Mouse (Mus musculus) intestine, embryonic 14.5 days (tissue): ENCODE data around the gene Hadha. TPM values are rescaled to one million over a fixed set of nuclear protein-coding genes. Genes with fewer than 3 reads are reported as not detected.

Source experiments
- ATAC-seq: fragments of 200-750 bp; cut with Nextera tagmentation; replicated peaks from 2 replicates; pipeline ENCODE4 v1.8.0; 2017; ENCODE audit warnings: low read depth, moderate number of reproducible peaks, moderate TSS enrichment, moderate library complexity; ENCODE audit not compliant: low FRiP score, low TSS enrichment
- DNase-seq: peaks from one replicate; pipeline ENCODE4 v3.0.0-alpha.2; 2018; ENCODE audit warnings: low spot score
- H3K27ac ChIP-seq: fragments of 300-500 bp; sonication (generic); 2 replicates; pipeline ENCODE4 v1.5.1; 2014; ENCODE audit warnings: low read depth, mild to moderate bottlenecking, control low read depth
- H3K27me3 ChIP-seq: fragments of 300-500 bp; sonication (generic); replicated peaks from 2 replicates; pipeline ENCODE4 v1.6.1; 2014; ENCODE audit warnings: low read length, control low read depth; ENCODE audit not compliant: control insufficient read depth, insufficient read depth
- H3K36me3 ChIP-seq: fragments of 300-500 bp; sonication (generic); 2 replicates; pipeline ENCODE4 v1.6.1; 2014; ENCODE audit warnings: low read length, control low read depth; ENCODE audit not compliant: control insufficient read depth, insufficient read depth
- H3K4me1 ChIP-seq: fragments of 300-500 bp; sonication (generic); replicated peaks from 2 replicates; pipeline ENCODE4 v1.6.1; 2014; ENCODE audit warnings: low read length, control low read depth, mixed read lengths; ENCODE audit not compliant: control insufficient read depth, insufficient read depth
- H3K4me2 ChIP-seq: fragments of 300-500 bp; sonication (generic); 2 replicates; pipeline ENCODE4 v1.6.1; 2014; ENCODE audit warnings: low read length
- H3K4me3 ChIP-seq: fragments of 300-500 bp; sonication (generic); 2 replicates; pipeline ENCODE4 v1.5.1; 2014; ENCODE audit warnings: low read depth, low read length, control low read depth, mixed read lengths
- H3K9ac ChIP-seq: fragments of 300-500 bp; sonication (generic); 2 replicates; pipeline ENCODE4 v1.6.1; 2014; ENCODE audit warnings: mild to moderate bottlenecking, low read length
- H3K9me3 ChIP-seq: fragments of 300-500 bp; sonication (generic); 2 replicates; pipeline ENCODE4 v1.6.1; 2016; ENCODE audit warnings: low read length, control low read depth; ENCODE audit not compliant: control insufficient read depth
- WGBS: fragments of 180-500 bp; shearing (Covaris S2); extraction: QIAGEN DNeasy Blood & Tissue Kit; methylation state at CpG from one replicate; pipeline ENCODE4 v1.1.7; 2014; 5-methylcytosine and 5-hydroxymethylcytosine counted together
- polyA plus RNA-seq: library from polyadenylated mRNA; unstranded; fragments of >200 nt; fragmentation: Nextera tagmentation; extraction: Ambion mirVana; gene quantifications from 2 replicates; pipeline ENCODE4 v1.2.1, GENCODE M21; 2014

The Hadha gene
- polyA plus RNA-seq, 1 experiment from 2014 or later: 133 TPM

- ATAC-seq: no peak
- H3K4me1 ChIP-seq: no peaks in the 10 kb centered on the region
- H3K27ac ChIP-seq: no peak overlapping the region
- peaks cover 44% of the 10 kb centered on the region for H3K36me3 ChIP-seq
- H3K9ac ChIP-seq: no peak overlapping the region
- no peak for DNase-seq
- no peaks in the 10 kb centered on the region for H3K9me3 ChIP-seq
- H3K4me2 ChIP-seq: no peak overlapping the region
- H3K27me3 ChIP-seq: no peaks in the 10 kb centered on the region
- H3K4me3 ChIP-seq: no peak overlapping the region
- 92% methylated on average over 12 of the region's 12 CpGs for WGBS
Observed at GRCm38 (mm10) chr5:30187687-30188485, 32.9 kb upstream of the Hadha start.

GRCm38 (mm10) chr5:30175811-30176210 lies 20.8 kb upstream of the Hadha start:
- Histone ChIP-seq H3K4me3 (no peak overlapping the region), H3K4me1 (no peaks in the 10 kb centered on the region), H3K4me2 (no peak overlapping the region), H3K9ac (no peak overlapping the region), H3K9me3 (no peaks in the 10 kb centered on the region), H3K27me3 (no peaks in the 10 kb centered on the region), H3K36me3 (peaks cover 78% of the 10 kb centered on the region), H3K27ac (no peak overlapping the region)
- DNase-seq (no peak), ATAC-seq (no peak)
- WGBS: 40% methylated on average over 4 of the region's 4 CpGs

GRCm38 (mm10) chr5:30172931-30173692 lies 18.1 kb upstream of the Hadha start:
- no peak overlapping the region for H3K4me2 ChIP-seq
- no peaks in the 10 kb centered on the region for H3K4me1 ChIP-seq
- no peak overlapping the region for H3K9ac ChIP-seq
- DNase-seq (no peak), ATAC-seq (no peak)
- H3K4me3 ChIP-seq: no peak overlapping the region
- peaks cover 78% of the 10 kb centered on the region for H3K36me3 ChIP-seq
- H3K27me3 ChIP-seq: no peaks in the 10 kb centered on the region
- WGBS: 36% methylated on average over 20 of the region's 20 CpGs
- no peak overlapping the region for H3K27ac ChIP-seq
- H3K9me3 ChIP-seq: no peaks in the 10 kb centered on the region

DNA sequence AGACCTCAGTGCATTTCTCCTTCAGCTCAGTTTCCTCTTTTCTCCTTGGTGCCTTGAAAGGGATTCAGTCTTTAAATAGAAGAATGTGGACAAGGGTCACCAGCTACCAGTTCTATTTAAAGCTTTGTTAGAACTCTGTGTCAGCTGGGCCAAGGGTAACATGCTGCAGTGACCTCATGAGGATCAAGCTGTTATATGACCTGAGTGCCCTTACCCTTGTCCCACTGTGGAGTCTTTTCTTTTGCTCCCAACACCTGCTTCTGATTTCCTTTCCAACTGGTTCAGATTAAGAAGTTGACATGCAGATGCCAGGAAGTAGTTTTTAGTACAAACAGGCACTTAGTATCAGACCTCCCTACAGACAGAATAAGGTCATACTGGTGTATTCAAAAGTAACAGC lies 17.2 kb upstream of the Hadha start:
- H3K4me3 ChIP-seq: no peak overlapping the region
- no peaks in the 10 kb centered on the region for H3K27me3 ChIP-seq
- H3K4me1 ChIP-seq: no peaks in the 10 kb centered on the region
- H3K27ac ChIP-seq: no peak overlapping the region
- no peak for DNase-seq
- no peak overlapping the region for H3K4me2 ChIP-seq
- H3K36me3 ChIP-seq: peaks cover 76% of the 10 kb centered on the region
- H3K9ac ChIP-seq: no peak overlapping the region
- H3K9me3 ChIP-seq: no peaks in the 10 kb centered on the region
- no peak for ATAC-seq

DNA sequence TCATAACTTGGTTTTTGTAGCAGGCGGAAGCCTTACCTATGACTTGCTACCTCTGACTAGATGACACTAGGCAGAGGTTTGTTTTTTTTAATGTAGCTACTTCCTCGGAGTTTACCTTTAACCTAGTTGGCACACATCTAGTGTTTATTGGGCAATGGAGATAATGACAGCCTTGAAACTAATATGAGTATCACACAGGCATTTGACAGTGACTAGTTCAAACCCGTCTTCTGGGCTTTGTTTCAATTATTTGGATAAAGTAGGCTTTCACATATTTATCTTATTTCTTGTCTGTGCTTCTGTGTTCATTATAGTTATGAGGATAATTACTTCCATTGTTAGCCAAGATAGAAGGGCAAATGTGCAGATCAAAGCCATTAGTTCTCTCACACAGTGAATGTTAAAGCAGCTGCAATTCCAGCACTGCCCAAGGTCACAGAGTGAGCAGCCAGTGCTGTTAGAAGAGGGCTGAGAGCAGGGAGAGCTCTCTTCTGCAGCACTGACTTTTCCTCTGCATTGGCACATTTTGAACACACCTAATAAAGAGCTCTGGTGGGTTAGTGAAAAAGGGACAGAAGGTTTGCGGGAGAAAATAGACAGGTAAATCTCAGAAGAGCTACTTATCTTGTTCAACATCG lies 15.5 kb upstream of the Hadha start:
- H3K36me3 ChIP-seq: peaks cover 62% of the 10 kb centered on the region
- H3K4me2 ChIP-seq: no peak overlapping the region
- 83% methylated on average over 5 of the region's 5 CpGs for WGBS
- no peak overlapping the region for H3K27ac ChIP-seq
- no peak for DNase-seq
- no peaks in the 10 kb centered on the region for H3K4me1 ChIP-seq
- ATAC-seq: no peak
- H3K27me3 ChIP-seq: no peaks in the 10 kb centered on the region
- no peaks in the 10 kb centered on the region for H3K9me3 ChIP-seq
- no peak overlapping the region for H3K9ac ChIP-seq
- H3K4me3 ChIP-seq: no peak overlapping the region

- 80% methylated on average over 5 of the region's 5 CpGs for WGBS
- Histone ChIP-seq H3K36me3 (peaks cover 36% of the 10 kb centered on the region), H3K9ac (no peak overlapping the region), H3K4me3 (no peak overlapping the region), H3K4me2 (no peak overlapping the region), H3K4me1 (no peaks in the 10 kb centered on the region), H3K27ac (no peak overlapping the region), H3K27me3 (no peaks in the 10 kb centered on the region), H3K9me3 (no peaks in the 10 kb centered on the region)
- no peak for ATAC-seq
- DNase-seq: no peak
Observed at GRCm38 (mm10) chr5:30165234-30165946, 10.4 kb upstream of the Hadha start.

GRCm38 (mm10) chr5:30162339-30162738 lies 7.4 kb upstream of the Hadha start:
- Histone ChIP-seq H3K4me1 (no peaks in the 10 kb centered on the region), H3K9ac (no peak overlapping the region), H3K4me3 (no peak overlapping the region), H3K4me2 (no peak overlapping the region), H3K9me3 (no peaks in the 10 kb centered on the region), H3K36me3 (0 out of 2 replicates have a peak, but pooled peaks cover 12% of the 10 kb centered on the region), H3K27ac (no peak overlapping the region), H3K27me3 (no peaks in the 10 kb centered on the region)
- ATAC-seq: no peak
- no peak for DNase-seq
- 68% methylated on average over 6 of the region's 6 CpGs for WGBS

GRCm38 (mm10) chr5:30161836-30162235 lies 6.9 kb upstream of the Hadha start:
- DNase-seq (no peak), ATAC-seq (no peak)
- Histone ChIP-seq H3K36me3 (0 out of 2 replicates have a peak, but pooled peaks cover 12% of the 10 kb centered on the region), H3K9ac (no peak overlapping the region), H3K4me3 (no peak overlapping the region), H3K27ac (no peak overlapping the region), H3K4me1 (no peaks in the 10 kb centered on the region), H3K4me2 (no peak overlapping the region), H3K27me3 (no peaks in the 10 kb centered on the region), H3K9me3 (no peaks in the 10 kb centered on the region)
- WGBS: 74% methylated on average over 1 of the region's 1 CpGs
